Mouse (Mus musculus) midbrain, postnatal 0 days (tissue): ENCODE measurements around the gene Cyp2d12. TPM values are rescaled to one million over a fixed set of nuclear protein-coding genes. Genes with fewer than 3 reads are reported as not detected.
"Not testable (repeated sequence)": the region's sequence is repeated elsewhere in the genome, so short reads cannot be mapped to it uniquely, and the experiment has no call there.

Source experiments
- ATAC-seq: fragments of 200-750 bp; cut with Nextera tagmentation; 2 replicates; pipeline ENCODE4 v1.8.0; 2017; ENCODE audit warnings: moderate number of reproducible peaks, mild to moderate bottlenecking, moderate TSS enrichment, moderate library complexity; ENCODE audit not compliant: low FRiP score
- DNase-seq: peaks from one replicate; pipeline ENCODE4 v3.0.0-alpha.2; 2015; ENCODE audit warnings: low spot score
- H3K27ac ChIP-seq: fragments of 300-500 bp; sonication (generic); 2 replicates; pipeline ENCODE4 v1.5.1; 2014; ENCODE audit warnings: low read depth, mild to moderate bottlenecking, low read length, mixed read lengths
- H3K27me3 ChIP-seq: fragments of 300-500 bp; sonication (generic); 2 replicates; pipeline ENCODE4 v1.6.1; 2014; ENCODE audit warnings: low read length, control low read depth, mixed read lengths; ENCODE audit not compliant: insufficient read depth
- H3K36me3 ChIP-seq: fragments of 300-500 bp; sonication (generic); 2 replicates; pipeline ENCODE4 v1.6.1; 2014; ENCODE audit warnings: low read length, control low read depth, mixed read lengths; ENCODE audit not compliant: insufficient read depth
- H3K4me1 ChIP-seq: fragments of 300-500 bp; sonication (generic); 2 replicates; pipeline ENCODE4 v1.6.1; 2014; ENCODE audit warnings: mild to moderate bottlenecking, control low read depth, antibody characterized with exemption, low read length, mixed read lengths; ENCODE audit not compliant: insufficient read depth
- H3K4me2 ChIP-seq: fragments of 300-500 bp; sonication (generic); 2 replicates; pipeline ENCODE4 v1.6.1; 2014; ENCODE audit warnings: low read depth, mild to moderate bottlenecking, low read length, mixed read lengths; ENCODE audit not compliant: poor library complexity, severe bottlenecking
- H3K4me3 ChIP-seq: fragments of 300-500 bp; sonication (generic); 2 replicates; pipeline ENCODE4 v1.5.1; 2014; ENCODE audit warnings: low read depth, mild to moderate bottlenecking, low read length, moderate library complexity
- H3K9ac ChIP-seq: fragments of 300-500 bp; sonication (generic); replicated peaks from 2 replicates; pipeline ENCODE4 v1.6.1; 2014; ENCODE audit warnings: mild to moderate bottlenecking, low read length, moderate library complexity, mixed read lengths; ENCODE audit not compliant: poor library complexity, severe bottlenecking
- H3K9me3 ChIP-seq: fragments of 300-500 bp; sonication (generic); 2 replicates; pipeline ENCODE4 v1.6.1; 2016; ENCODE audit warnings: low read length, control low read depth
- CTCF ChIP-seq: IDR thresholded peaks from 2 replicates; pipeline ENCODE4 v1.5.1; 2016; ENCODE audit warnings: antibody characterized with exemption, mild to moderate bottlenecking
- WGBS: fragments of 180-500 bp; shearing (Covaris S2); extraction: QIAGEN DNeasy Blood & Tissue Kit; methylation state at CpG from one replicate; pipeline ENCODE4 v1.1.7; 2014; 5-methylcytosine and 5-hydroxymethylcytosine counted together
- polyA plus RNA-seq: library from polyadenylated mRNA; unstranded; fragments of >200 nt; fragmentation: Nextera tagmentation; extraction: Ambion mirVana; gene quantifications from 2 replicates; pipeline ENCODE4 v1.2.1, GENCODE M21; 2015
- total RNA-seq: library from RNA; depleted of rRNA; stranded (reverse); fragments of >200 nt; gene quantifications from 2 replicates; pipeline ENCODE4 v1.2.3, GENCODE M21; 2014; rRNA removed

Cyp2d12 gene
- total RNA-seq = not detected in 2 replicates
- polyA plus RNA-seq = not detected in 2 replicates

- H3K27ac ChIP-seq = no peak within 1 kb of the TSS
- no peaks in the 10 kb centered on the region for H3K27me3 ChIP-seq
- TF ChIP-seq CTCF = no peak
- H3K4me1 ChIP-seq = no peaks in the 10 kb centered on the region
- ATAC-seq = no peak
- H3K4me3 ChIP-seq = no peak within 1 kb of the TSS
- H3K4me2 ChIP-seq = no peak within 1 kb of the TSS
- no peak for DNase-seq
- H3K36me3 ChIP-seq = no peaks in the 10 kb centered on the region
- H3K9me3 ChIP-seq = no peaks in the 10 kb centered on the region
- H3K9ac ChIP-seq = no peak within 1 kb of the TSS
- 80% methylated on average over 7 of the region's 7 CpGs for WGBS
Observed at GRCm38 (mm10) chr15:82554531-82555230, at the start of gene Cyp2d12. TSS of gene Cyp2d12 (plus strand) at chr15:82555072.

- H3K4me1 ChIP-seq = no peaks in the 10 kb centered on the region
- no peaks in the 10 kb centered on the region for H3K36me3 ChIP-seq
- no peak overlapping the region for H3K4me2 ChIP-seq
- no peak overlapping the region for H3K9ac ChIP-seq
- 61% methylated on average over 3 of the region's 3 CpGs for WGBS
- no peak for ATAC-seq
- no peak for DNase-seq
- H3K27me3 ChIP-seq = no peaks in the 10 kb centered on the region
- TF ChIP-seq CTCF = no peak
- H3K4me3 ChIP-seq = no peak overlapping the region
- no peak overlapping the region for H3K27ac ChIP-seq
- no peaks in the 10 kb centered on the region for H3K9me3 ChIP-seq
Observed at GRCm38 (mm10) chr15:82506971-82507370, 47.9 kb upstream of the Cyp2d12 start.

GRCm38 (mm10) chr15:82507740-82508139 is 47.1 kb upstream of the Cyp2d12 start:
- WGBS = 50% methylated on average over 4 of the region's 4 CpGs
- H3K36me3 ChIP-seq, H3K27ac ChIP-seq, H3K4me2 ChIP-seq, H3K9me3 ChIP-seq, DNase-seq, ATAC-seq, H3K4me3 ChIP-seq, H3K27me3 ChIP-seq, H3K4me1 ChIP-seq, H3K9ac ChIP-seq: not testable (repeated sequence)

DNA sequence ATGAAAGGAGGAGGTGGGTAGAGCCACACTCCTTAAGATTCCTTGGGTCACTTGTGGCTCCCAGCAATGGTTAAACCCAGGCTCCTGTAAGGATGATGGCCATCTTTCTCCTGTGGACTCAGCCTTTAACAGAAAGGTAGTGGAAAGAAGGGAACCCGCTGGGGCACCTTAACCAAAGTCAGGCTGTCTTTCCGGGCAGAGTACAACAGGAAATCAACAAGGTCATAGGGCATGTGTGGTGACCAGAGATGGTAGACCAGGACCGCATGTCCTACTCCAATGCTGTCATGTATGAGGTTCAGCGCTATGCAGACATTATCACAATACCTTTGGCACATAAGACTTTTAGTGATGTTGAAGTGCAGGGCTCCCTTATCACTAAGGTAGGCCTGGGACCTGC is 45.4 kb upstream of the Cyp2d12 start:
- H3K4me1 ChIP-seq, H3K9me3 ChIP-seq, ATAC-seq, H3K27me3 ChIP-seq, H3K9ac ChIP-seq, H3K27ac ChIP-seq, H3K4me3 ChIP-seq, DNase-seq, H3K36me3 ChIP-seq, H3K4me2 ChIP-seq: not testable (repeated sequence)
- 96% methylated on average over 4 of the region's 4 CpGs for WGBS

DNA sequence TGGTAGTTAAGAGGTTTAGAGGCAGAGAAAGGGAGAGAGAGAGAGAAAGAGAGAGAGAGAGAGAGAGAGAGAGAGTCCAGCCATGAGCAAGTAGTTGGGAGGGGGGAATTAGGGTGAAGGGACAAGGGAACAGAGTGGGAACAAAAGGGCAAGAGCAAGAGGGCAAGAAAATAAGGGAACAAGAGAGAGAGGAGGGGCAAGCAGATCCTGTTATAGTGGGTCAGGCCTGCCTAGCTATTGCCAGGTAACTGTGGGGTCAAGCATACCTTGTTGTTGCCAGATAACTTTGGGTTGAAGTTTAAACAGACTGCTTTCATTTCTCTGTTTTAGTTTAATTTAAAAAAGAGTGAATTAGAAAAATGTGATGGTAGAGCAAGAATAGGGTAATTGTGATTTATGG is 44.4 kb upstream of the Cyp2d12 start:
- not testable (repeated sequence) for H3K27me3 ChIP-seq, H3K36me3 ChIP-seq, H3K4me1 ChIP-seq, DNase-seq, H3K27ac ChIP-seq, H3K4me3 ChIP-seq, H3K4me2 ChIP-seq, H3K9ac ChIP-seq, H3K9me3 ChIP-seq, ATAC-seq

DNA sequence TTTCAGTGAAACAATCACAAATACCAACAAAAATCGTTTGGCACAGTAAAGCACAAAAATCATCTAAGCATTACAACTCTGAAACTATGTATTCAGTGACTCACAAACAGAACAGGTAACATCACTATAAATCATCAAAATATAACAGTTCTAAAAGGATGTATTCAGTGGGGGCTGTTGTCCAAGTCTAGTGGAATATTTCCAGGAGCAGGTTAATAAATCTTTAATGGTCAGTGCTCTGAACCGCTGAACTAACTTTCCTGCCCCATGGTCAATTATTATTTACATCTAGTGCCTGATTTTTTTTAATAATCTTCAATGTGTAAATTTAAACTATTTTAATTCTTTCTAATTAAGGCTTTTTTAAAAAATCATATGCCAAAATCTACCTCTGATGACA is 42.8 kb upstream of the Cyp2d12 start:
- H3K27me3 ChIP-seq, H3K9ac ChIP-seq, H3K36me3 ChIP-seq, H3K4me2 ChIP-seq, H3K9me3 ChIP-seq, DNase-seq, H3K4me3 ChIP-seq, H3K4me1 ChIP-seq, H3K27ac ChIP-seq, ATAC-seq: not testable (repeated sequence)
- 79% methylated on average over 2 of the region's 2 CpGs for WGBS

- not testable (repeated sequence) for H3K4me3 ChIP-seq, ATAC-seq, H3K36me3 ChIP-seq, H3K9me3 ChIP-seq, DNase-seq, H3K4me1 ChIP-seq, H3K4me2 ChIP-seq, H3K27me3 ChIP-seq, H3K9ac ChIP-seq, H3K27ac ChIP-seq
- WGBS = 91% methylated on average over 23 of the region's 23 CpGs
Observed at GRCm38 (mm10) chr15:82516174-82516573, 38.7 kb upstream of the Cyp2d12 start.

- DNase-seq, H3K4me1 ChIP-seq, H3K4me2 ChIP-seq, H3K36me3 ChIP-seq, H3K9ac ChIP-seq, H3K9me3 ChIP-seq, H3K27me3 ChIP-seq, H3K27ac ChIP-seq, H3K4me3 ChIP-seq, ATAC-seq: not testable (repeated sequence)
- WGBS = 90% methylated on average over 4 of the region's 9 CpGs
Observed at GRCm38 (mm10) chr15:82527371-82527770, 27.5 kb upstream of the Cyp2d12 start.

- not testable (repeated sequence) for H3K36me3 ChIP-seq, H3K9ac ChIP-seq, H3K27me3 ChIP-seq, H3K27ac ChIP-seq, H3K9me3 ChIP-seq, H3K4me3 ChIP-seq, H3K4me2 ChIP-seq, ATAC-seq, H3K4me1 ChIP-seq, DNase-seq
- 94% methylated on average over 3 of the region's 3 CpGs for WGBS
Observed at GRCm38 (mm10) chr15:82532721-82533120, 22.2 kb upstream of the Cyp2d12 start.
